Mouse (Mus musculus): Measurements from ENCODE around the gene Izumo4. TPM values are rescaled to one million over a fixed set of nuclear protein-coding genes. Genes with fewer than 3 reads are reported as not detected.

Gene Izumo4
- polyA plus RNA-seq, 1 experiment from 2014 or later: 10.9 TPM

DNA sequence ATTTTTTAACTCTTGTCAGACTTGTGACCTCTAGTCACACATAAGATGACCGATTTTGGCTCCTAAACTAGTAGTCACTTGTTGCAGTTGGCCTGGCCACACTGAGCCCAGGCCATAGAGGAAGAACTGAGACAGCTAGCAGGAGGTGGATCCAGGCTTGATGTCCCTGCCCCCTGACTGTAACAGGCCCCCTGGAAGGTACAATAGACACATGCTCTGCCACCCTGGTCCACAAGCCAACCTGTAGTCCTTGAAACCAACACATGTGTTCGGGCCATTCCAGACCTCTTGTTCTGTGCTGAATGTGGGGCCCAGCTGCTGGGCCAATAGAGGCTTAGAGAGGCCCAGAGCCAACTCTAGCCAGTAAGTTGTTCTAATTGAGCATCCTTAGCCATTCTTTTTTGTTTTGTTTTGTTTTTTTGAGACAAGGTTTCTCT, 21.7 kb upstream of the Izumo4 start:
- Histone ChIP-seq H3K9me3 (no peaks in the 10 kb centered on the region), H3K4me3 (no peak overlapping the region), H3K4me1 (peaks cover 41% of the 10 kb centered on the region), H3K36me3 (replicated peaks) (peaks cover 21% of the 10 kb centered on the region), H3K27me3 (ENCODE audit: poor library complexity, severe bottlenecking) (no peaks in the 10 kb centered on the region), H3K27ac (no peak overlapping the region)
- 82% methylated on average over 2 of the region's 2 CpGs for WGBS
- DNase-seq (ENCODE audit: extremely low spot score, low spot score): no peak

GRCm38 (mm10) chr10:80682003-80682402, 20.0 kb upstream of the Izumo4 start:
- Histone ChIP-seq H3K4me3 (no peak overlapping the region), H3K27ac (no peak overlapping the region), H3K36me3 (replicated peaks) (peaks cover 38% of the 10 kb centered on the region), H3K9me3 (no peaks in the 10 kb centered on the region), H3K4me1 (peaks cover 33% of the 10 kb centered on the region), H3K27me3 (ENCODE audit: poor library complexity, severe bottlenecking) (no peaks in the 10 kb centered on the region)
- WGBS: 94% methylated on average over 6 of the region's 6 CpGs
- no peak for DNase-seq (ENCODE audit: extremely low spot score, low spot score)

DNA sequence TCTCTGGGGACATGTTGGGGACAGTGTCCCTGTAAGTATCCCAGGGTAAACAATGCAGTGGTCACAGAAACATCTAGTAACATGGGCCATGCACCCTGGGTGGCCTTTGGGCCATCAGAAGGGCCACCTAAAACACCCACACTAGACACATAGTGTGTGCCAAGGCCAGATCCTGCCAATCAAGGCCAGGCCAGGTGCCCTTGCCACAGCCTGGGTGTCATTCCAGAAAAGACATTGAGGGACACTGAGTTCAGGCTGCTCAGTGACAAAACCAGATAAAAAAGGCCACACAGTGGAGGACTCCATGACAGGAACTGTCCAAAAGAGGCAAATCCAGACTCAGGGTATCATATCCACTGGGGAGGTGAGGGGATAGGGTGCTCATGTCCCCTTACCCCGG, 18.3 kb upstream of the Izumo4 start:
- Histone ChIP-seq H3K4me1 (peaks cover 16% of the 10 kb centered on the region), H3K36me3 (replicated peaks) (peaks cover 48% of the 10 kb centered on the region), H3K27me3 (ENCODE audit: poor library complexity, severe bottlenecking) (no peaks in the 10 kb centered on the region), H3K9me3 (no peaks in the 10 kb centered on the region), H3K4me3 (no peak overlapping the region), H3K27ac (no peak overlapping the region)
- no peak for DNase-seq (ENCODE audit: extremely low spot score, low spot score)
- WGBS: 89% methylated on average over 1 of the region's 1 CpGs

DNA sequence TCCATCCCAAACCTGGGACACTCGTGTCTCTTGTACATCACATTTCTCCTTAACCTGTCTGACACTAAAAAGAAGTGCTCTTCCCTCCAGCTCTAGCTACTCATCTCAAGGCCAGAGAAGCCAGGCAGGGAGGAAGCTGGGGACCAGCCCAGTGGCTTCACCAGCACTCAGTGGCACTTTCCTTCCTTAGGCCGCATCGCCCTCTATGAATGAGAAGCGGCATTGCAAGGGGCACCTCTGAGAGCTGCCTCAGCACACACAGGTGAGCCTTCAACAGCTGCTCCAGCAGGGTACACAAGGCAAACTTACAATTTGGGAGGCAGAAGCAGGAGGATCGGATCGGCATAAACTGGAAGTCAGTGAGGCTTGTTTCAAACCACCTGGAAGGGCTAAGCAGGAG, 17.8 kb upstream of the Izumo4 start:
- 54% methylated on average over 6 of the region's 6 CpGs for WGBS
- H3K4me1 ChIP-seq: peaks cover 11% of the 10 kb centered on the region
- H3K27ac ChIP-seq: no peak overlapping the region
- no peaks in the 10 kb centered on the region for H3K9me3 ChIP-seq
- no peak for DNase-seq (ENCODE audit: extremely low spot score, low spot score)
- H3K27me3 ChIP-seq (ENCODE audit: poor library complexity, severe bottlenecking): no peaks in the 10 kb centered on the region
- H3K36me3 ChIP-seq (replicated peaks): peaks cover 52% of the 10 kb centered on the region
- H3K4me3 ChIP-seq: no peak overlapping the region

DNA sequence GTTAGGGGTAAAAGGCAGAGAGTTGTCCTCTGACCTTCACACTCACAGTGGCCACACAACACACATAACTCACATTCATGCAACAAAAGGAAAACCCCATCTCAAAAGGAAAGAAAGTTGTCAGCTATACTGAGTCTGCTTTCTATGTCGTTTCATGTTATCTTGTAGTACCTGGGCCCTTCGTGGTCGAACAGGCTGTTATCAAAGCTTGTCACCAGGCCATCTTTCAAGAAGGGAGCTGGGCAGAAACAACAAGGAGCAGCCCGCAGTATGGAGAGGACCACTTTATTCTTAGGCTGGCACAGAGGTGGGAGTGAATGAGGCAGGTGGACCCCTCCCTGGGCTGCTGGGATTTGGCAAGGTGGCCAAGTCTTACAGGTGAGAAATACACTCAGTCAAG, 17.0 kb upstream of the Izumo4 start:
- DNase-seq (ENCODE audit: extremely low spot score, low spot score): no peak
- H3K4me3 ChIP-seq: no peak overlapping the region
- H3K27ac ChIP-seq: no peak overlapping the region
- peaks cover 59% of the 10 kb centered on the region for H3K36me3 ChIP-seq (replicated peaks)
- no peaks in the 10 kb centered on the region for H3K27me3 ChIP-seq (ENCODE audit: poor library complexity, severe bottlenecking)
- H3K9me3 ChIP-seq: no peaks in the 10 kb centered on the region
- WGBS: 87% methylated on average over 4 of the region's 4 CpGs
- peaks cover 4% of the 10 kb centered on the region; the same call in 1 of the 2 replicates for H3K4me1 ChIP-seq

DNA sequence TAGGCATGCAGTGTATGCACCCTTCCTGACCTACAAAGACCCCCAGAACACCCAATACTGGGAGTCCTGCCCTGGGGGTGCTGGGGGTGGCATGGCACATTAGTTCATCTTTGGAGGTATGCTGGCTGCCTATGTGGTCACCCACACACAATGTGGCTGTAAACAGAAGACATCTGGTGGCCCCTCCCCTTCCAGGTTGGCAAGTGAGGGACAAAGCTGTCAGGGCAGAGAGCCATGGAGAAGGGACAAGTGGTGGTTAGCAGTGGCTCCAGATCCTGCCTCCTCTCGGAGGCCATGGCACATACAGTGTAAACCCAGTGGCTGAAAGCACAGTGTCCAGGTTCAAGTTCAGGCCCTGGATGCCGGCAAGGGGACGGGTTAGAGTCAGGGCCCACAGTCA, 15.4 kb upstream of the Izumo4 start:
- Histone ChIP-seq H3K27ac (no peak overlapping the region), H3K27me3 (ENCODE audit: poor library complexity, severe bottlenecking) (no peaks in the 10 kb centered on the region), H3K4me1 (no peaks in the 10 kb centered on the region), H3K9me3 (no peaks in the 10 kb centered on the region), H3K4me3 (no peak overlapping the region), H3K36me3 (replicated peaks) (peaks cover 75% of the 10 kb centered on the region)
- DNase-seq (ENCODE audit: extremely low spot score, low spot score): no peak
- WGBS: 94% methylated on average over 3 of the region's 3 CpGs

DNA sequence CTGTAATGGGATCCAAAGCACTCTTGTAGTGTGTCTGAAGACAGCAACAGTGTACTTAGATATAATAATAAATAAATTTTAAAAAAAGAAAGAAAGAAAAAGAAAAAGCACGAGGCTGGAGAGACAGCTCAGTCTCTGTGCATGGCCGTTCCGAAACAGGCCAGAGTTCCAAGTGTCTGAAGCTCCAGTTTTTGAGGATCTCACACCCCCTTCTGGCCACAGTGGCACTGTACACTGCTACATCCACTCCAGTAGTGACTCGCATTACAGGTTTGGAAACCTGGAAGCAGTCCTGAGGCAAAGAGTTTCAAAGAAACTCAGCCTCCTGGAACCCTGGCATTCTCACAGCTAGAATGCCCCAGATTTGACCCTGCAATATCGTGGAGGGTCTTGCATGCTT, 14.1 kb upstream of the Izumo4 start:
- Histone ChIP-seq H3K36me3 (replicated peaks) (peaks cover 74% of the 10 kb centered on the region), H3K4me1 (no peaks in the 10 kb centered on the region)

DNA sequence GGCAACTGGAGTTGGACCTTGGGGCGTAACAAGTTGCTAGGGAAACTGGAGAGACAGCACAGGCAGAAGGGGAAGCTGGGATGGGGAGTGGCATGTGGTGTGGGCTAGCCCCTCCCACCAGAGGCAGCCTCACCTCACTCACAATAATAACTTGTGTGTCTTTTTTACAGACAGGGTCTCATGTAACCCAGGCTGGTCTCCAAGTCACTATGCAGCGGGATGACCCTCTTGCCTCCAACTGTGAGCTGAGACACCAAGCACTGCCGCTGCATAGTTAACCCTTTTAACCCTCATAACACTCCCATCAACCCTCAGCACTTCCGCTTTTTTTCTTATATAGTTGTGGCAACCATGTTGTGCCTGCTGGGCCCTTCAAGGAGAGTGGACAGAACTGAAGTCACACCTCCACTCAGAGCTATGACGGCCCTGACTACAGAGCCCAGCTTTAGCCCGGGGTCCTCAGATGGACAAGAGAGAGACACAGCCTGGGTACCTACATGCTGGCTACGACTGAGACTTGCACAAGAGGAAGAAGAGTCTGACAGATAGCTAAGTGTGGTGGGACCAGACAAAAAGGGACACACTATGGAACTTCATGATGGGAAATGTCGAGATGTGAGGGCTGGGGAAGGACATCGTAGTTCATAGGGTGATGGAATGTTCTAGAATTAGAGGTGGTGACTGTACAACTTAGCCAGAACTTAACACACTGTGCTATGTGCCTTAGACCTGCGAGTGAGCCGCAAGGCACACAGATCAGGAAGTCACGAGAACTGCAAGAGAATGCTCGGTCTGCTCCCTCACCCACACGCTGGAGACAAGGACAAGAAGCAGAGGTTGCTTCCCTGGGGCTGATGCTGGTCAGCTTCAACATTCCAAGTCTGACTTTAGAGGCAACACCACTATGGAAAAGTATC, 9.5 kb upstream of the Izumo4 start:
- Histone ChIP-seq H3K9me3 (no peaks in the 10 kb centered on the region), H3K27ac (no peak overlapping the region), H3K4me1 (peaks cover 13% of the 10 kb centered on the region), H3K36me3 (replicated peaks) (peaks cover 50% of the 10 kb centered on the region), H3K27me3 (ENCODE audit: poor library complexity, severe bottlenecking) (no peaks in the 10 kb centered on the region), H3K4me3 (no peak overlapping the region)
- 89% methylated on average over 14 of the region's 14 CpGs for WGBS
- no peak for DNase-seq (ENCODE audit: extremely low spot score, low spot score)

More for the DNA sequence above, 14.1 kb upstream of the Izumo4 start:
- Histone ChIP-seq H3K27me3 (ENCODE audit: poor library complexity, severe bottlenecking) (no peaks in the 10 kb centered on the region), H3K4me3 (no peak overlapping the region), H3K9me3 (no peaks in the 10 kb centered on the region), H3K27ac (no peak overlapping the region)
- WGBS: 58% methylated on average over 5 of the region's 5 CpGs
- DNase-seq (ENCODE audit: extremely low spot score, low spot score): no peak

DNA sequence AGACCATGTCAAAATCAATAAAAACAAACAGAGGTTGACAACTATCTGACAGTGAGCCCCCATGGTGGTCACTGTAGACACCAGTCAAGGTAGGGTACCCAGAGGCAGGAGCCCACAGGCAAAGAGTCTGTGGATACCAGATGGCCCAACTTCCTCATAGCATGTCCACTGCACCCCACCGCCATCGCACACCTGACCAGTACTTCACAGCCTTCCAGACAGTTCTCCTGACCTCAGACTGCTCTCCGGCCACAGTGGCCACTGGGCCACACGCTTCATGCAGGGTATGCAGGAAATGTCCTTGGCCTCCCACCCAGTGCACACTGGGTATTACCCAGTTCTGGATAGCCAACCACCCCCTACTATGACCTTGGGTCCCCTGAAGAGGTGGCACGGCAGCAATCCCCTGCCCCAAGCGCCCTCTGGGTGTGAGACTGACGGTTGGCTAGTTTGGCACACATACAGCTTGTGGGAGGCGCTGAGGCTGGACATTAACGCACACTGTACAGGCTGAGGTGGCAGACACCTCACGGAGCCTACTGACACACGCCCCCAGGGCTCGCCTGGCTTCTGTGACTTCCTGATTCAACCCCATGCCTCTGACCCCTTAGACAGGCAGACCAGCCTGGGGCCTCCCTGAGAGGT, 8.5 kb upstream of the Izumo4 start:
- H3K27ac ChIP-seq: no peak overlapping the region
- H3K27me3 ChIP-seq (ENCODE audit: poor library complexity, severe bottlenecking): no peaks in the 10 kb centered on the region
- no peak overlapping the region for H3K4me3 ChIP-seq
- no peak for DNase-seq (ENCODE audit: extremely low spot score, low spot score)
- WGBS: 92% methylated on average over 12 of the region's 12 CpGs
- H3K9me3 ChIP-seq: no peaks in the 10 kb centered on the region
- peaks cover 21% of the 10 kb centered on the region for H3K4me1 ChIP-seq
- H3K36me3 ChIP-seq (replicated peaks): peaks cover 56% of the 10 kb centered on the region

- 90% methylated on average over 13 of the region's 13 CpGs for WGBS
- Histone ChIP-seq H3K4me3 (0 out of 2 replicates have a peak overlapping the region, but pooled peaks have one; percentile 3), H3K9me3 (no peaks in the 10 kb centered on the region), H3K27ac (no peak overlapping the region), H3K36me3 (replicated peaks) (peaks cover 57% of the 10 kb centered on the region), H3K27me3 (ENCODE audit: poor library complexity, severe bottlenecking) (no peaks in the 10 kb centered on the region), H3K4me1 (peaks cover 23% of the 10 kb centered on the region)
- DNase-seq (ENCODE audit: extremely low spot score, low spot score): no peak
Observed at GRCm38 (mm10) chr10:80694159-80694938, 7.6 kb upstream of the Izumo4 start.

DNA sequence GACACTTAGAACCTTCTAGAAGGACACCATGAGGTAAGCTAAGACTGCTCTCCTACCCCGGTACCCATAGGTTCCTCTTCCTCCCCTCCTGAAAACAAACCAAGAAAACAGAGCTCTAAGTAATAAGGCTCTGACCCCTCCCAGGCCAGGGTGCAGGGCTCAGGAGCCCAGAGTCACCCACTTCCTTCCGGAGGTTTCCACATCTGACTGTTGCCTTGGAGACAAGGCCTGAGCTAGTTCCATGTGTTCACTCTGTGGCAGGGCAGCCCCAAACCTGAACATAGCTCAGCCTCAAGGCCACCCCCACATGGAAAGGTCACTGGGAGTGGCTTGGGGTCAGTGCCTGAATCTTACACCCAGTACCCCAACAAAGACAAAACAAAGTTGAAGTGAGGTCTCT, 6.8 kb upstream of the Izumo4 start:
- H3K27me3 ChIP-seq (ENCODE audit: poor library complexity, severe bottlenecking): no peaks in the 10 kb centered on the region
- H3K36me3 ChIP-seq (replicated peaks): peaks cover 48% of the 10 kb centered on the region
- peak overlapping the region; percentile 41; the same call in 1 of the 2 replicates for H3K27ac ChIP-seq
- peaks cover 27% of the 10 kb centered on the region for H3K4me1 ChIP-seq
- DNase-seq (ENCODE audit: extremely low spot score, low spot score): no peak
- no peak overlapping the region for H3K4me3 ChIP-seq
- no peaks in the 10 kb centered on the region for H3K9me3 ChIP-seq
- 83% methylated on average over 2 of the region's 2 CpGs for WGBS

- H3K36me3 ChIP-seq (replicated peaks): peaks cover 40% of the 10 kb centered on the region
- no peak overlapping the region for H3K4me3 ChIP-seq
- 81% methylated on average over 10 of the region's 10 CpGs for WGBS
- H3K4me1 ChIP-seq: peaks cover 35% of the 10 kb centered on the region
- no peaks in the 10 kb centered on the region for H3K27me3 ChIP-seq (ENCODE audit: poor library complexity, severe bottlenecking)
- no peaks in the 10 kb centered on the region for H3K9me3 ChIP-seq
- DNase-seq (ENCODE audit: extremely low spot score, low spot score): no peak
- no peak overlapping the region for H3K27ac ChIP-seq
Observed at GRCm38 (mm10) chr10:80695801-80696501, 6.0 kb upstream of the Izumo4 start.
